ENCODE assay signal across 16 mouse cellular contexts in genomic region chr10:117539532-117539931, GRCm38 (mm10).
"Had no signal": no experiment of that assay in that cellular context is flagged by ENCODE, and none has a peak within 500 bp of the region (broad histone marks: within the 10 kb centered on the region; RNA-seq: fewer than 3 reads in every experiment).

No protein-coding gene starts in this region.

- H3K4me2 ChIP-seq: neural tube, embryonic 13.5 days; neural tube, embryonic 15.5 days; stomach, embryonic 15.5 days had no signal

- DNase-seq: retina, postnatal 1 day; right cerebral cortex, adult 18-20 months; right cerebral cortex, postnatal 14 days; right cerebral cortex, postnatal 25 days; right cerebral cortex, postnatal 4 days; spleen, adult 18-20 months; thymus, adult 18-20 months; thymus, adult 2 months; thymus, postnatal 14 days; thymus, postnatal 25 days; thymus, postnatal 36 days; thymus, postnatal 4 days had no signal

- H3K27me3 ChIP-seq: neural tube, embryonic 13.5 days; neural tube, embryonic 15.5 days; stomach, embryonic 15.5 days had no signal

- H3K27ac ChIP-seq: neural tube, embryonic 13.5 days; neural tube, embryonic 15.5 days; stomach, embryonic 15.5 days; stomach, postnatal 0 days had no signal

- H3K4me1 ChIP-seq: neural tube, embryonic 15.5 days; stomach, embryonic 15.5 days had no signal

- H3K36me3 ChIP-seq: neural tube, embryonic 13.5 days; neural tube, embryonic 15.5 days; stomach, embryonic 15.5 days had no signal

- H3K4me3 ChIP-seq: neural tube, embryonic 13.5 days; neural tube, embryonic 15.5 days; stomach, embryonic 15.5 days had no signal

- H3K9ac ChIP-seq: neural tube, embryonic 13.5 days; neural tube, embryonic 15.5 days; stomach, embryonic 15.5 days had no signal

- H3K9me3 ChIP-seq: neural tube, embryonic 15.5 days; stomach, embryonic 15.5 days had no signal
